Mouse (Mus musculus) heart, adult 2 months (tissue): ENCODE results near the gene Lect2. TPM values are rescaled to one million over a fixed set of nuclear protein-coding genes. Genes with fewer than 3 reads are reported as not detected.
A peak's percentile ranks its signal among the peaks of the same experiment; 100 is the strongest.

Source experiments
- DNase-seq, 2 experiments: peaks; one replicate each; pipeline ENCODE4 v3.0.0; 2021
- H3K27ac ChIP-seq: fragments of 200-600 bp; 2 replicates; pipeline ENCODE4 v1.8.1; 2022
- H3K27me3 ChIP-seq: fragments of 200-500 bp; 2 replicates; pipeline ENCODE4 v1.6.1; 2012; ENCODE audit warnings: mild to moderate bottlenecking, low read length, inconsistent platforms, mixed read lengths; ENCODE audit not compliant: control insufficient read depth, insufficient read depth
- H3K36me3 ChIP-seq: fragments of 200-500 bp; 2 replicates; pipeline ENCODE4 v1.6.1; 2012; ENCODE audit warnings: low read length, inconsistent platforms; ENCODE audit not compliant: control insufficient read depth, insufficient read depth
- H3K4me1 ChIP-seq: fragments of 200-500 bp; 2 replicates; pipeline ENCODE4 v1.6.1; 2011; ENCODE audit warnings: low read length; ENCODE audit not compliant: control insufficient read depth, insufficient read depth
- H3K4me3 ChIP-seq: fragments of 200-600 bp; 2 replicates; pipeline ENCODE4 v1.8.1; 2022
- H3K79me2 ChIP-seq: fragments of 200-500 bp; replicated peaks from 2 replicates; pipeline ENCODE4 v1.6.1; 2012; ENCODE audit warnings: mild to moderate bottlenecking, inconsistent platforms, low read length, moderate library complexity, mixed read lengths; ENCODE audit not compliant: control insufficient read depth, insufficient read depth
- H3K9ac ChIP-seq: fragments of 200-500 bp; 2 replicates; pipeline ENCODE4 v1.6.1; 2012; ENCODE audit warnings: low read depth, mild to moderate bottlenecking, control low read depth, inconsistent platforms, low read length, mixed read lengths
- CTCF ChIP-seq: fragments of 200-600 bp; IDR thresholded peaks from 2 replicates; pipeline ENCODE4 v1.8.1; 2022; ENCODE audit warnings: antibody characterized with exemption, mild to moderate bottlenecking, moderate library complexity
- EP300 ChIP-seq: fragments of 200-500 bp; IDR thresholded peaks from 2 replicates; pipeline ENCODE4 v1.6.1; 2011; ENCODE audit warnings: low read depth, low read length, control low read depth; ENCODE audit not compliant: insufficient read depth
- POLR2A ChIP-seq: fragments of 200-500 bp; IDR thresholded peaks from 2 replicates; pipeline ENCODE4 v1.6.1; 2011; ENCODE audit warnings: mild to moderate bottlenecking, low read depth, low read length, control low read depth; ENCODE audit not compliant: insufficient read depth
- WGBS: fragments of 180-500 bp; shearing (Covaris S2); methylation state at CpG from one replicate; pipeline ENCODE4 v1.1.7; 2018; 5-methylcytosine and 5-hydroxymethylcytosine counted together
- intact Hi-C: fragments of 180-260 bp; cut with DNase I; formaldehyde crosslinking; loops from one replicate; pipeline ENCODE4 v1.15.1; 2025
- polyA plus RNA-seq: library from polyadenylated mRNA; depleted of rRNA; stranded (reverse); fragments of >200 nt; gene quantifications from 2 replicates; pipeline ENCODE4 v1.2.3, GENCODE M21; 2012
- total RNA-seq, 2 experiments: library from RNA; stranded (reverse); gene quantifications; 2 replicates each; pipeline ENCODE4 v1.2.3; 2021

The Lect2 gene
- total and polyA plus RNA-seq, 3 experiments: not detected

GRCm38 (mm10) chr13:56543805-56544204 lies 4.5 kb downstream of the Lect2 start:
- TF ChIP-seq POLR2A: no peak
- Histone ChIP-seq H3K4me1 (no peaks in the 10 kb centered on the region), H3K79me2 (no peaks in the 10 kb centered on the region), H3K4me3 (no peak overlapping the region), H3K27me3 (no peaks in the 10 kb centered on the region), H3K27ac (no peak overlapping the region), H3K9ac (no peak overlapping the region), H3K36me3 (no peaks in the 10 kb centered on the region)
- intact Hi-C loops: no loop called here
- WGBS: 80% methylated on average over 9 of the region's 9 CpGs
- peak in 1 of 2 experiments; percentile 3 for DNase-seq

GRCm38 (mm10) chr13:56539846-56540245 lies 8.5 kb downstream of the Lect2 start:
- Histone ChIP-seq H3K4me3 (no peak overlapping the region), H3K9ac (no peak overlapping the region), H3K27ac (no peak overlapping the region), H3K4me1 (no peaks in the 10 kb centered on the region), H3K36me3 (no peaks in the 10 kb centered on the region), H3K27me3 (no peaks in the 10 kb centered on the region), H3K79me2 (no peaks in the 10 kb centered on the region)
- DNase-seq: peak in 1 of 2 experiments; percentile 23
- TF ChIP-seq CTCF (peak; percentile 66), POLR2A (no peak)
- intact Hi-C loops: no loop called here
- 93% methylated on average over 4 of the region's 4 CpGs for WGBS

GRCm38 (mm10) chr13:56537026-56537425 lies 11.3 kb downstream of the Lect2 start:
- intact Hi-C loops: no loop called here
- H3K27ac ChIP-seq: no peak overlapping the region
- peak in 1 of 2 experiments; percentile 8 for DNase-seq
- H3K4me3 ChIP-seq: no peak overlapping the region
- 87% methylated on average over 12 of the region's 12 CpGs for WGBS
- H3K27me3 ChIP-seq: no peaks in the 10 kb centered on the region
- TF ChIP-seq CTCF: no peak
- no peak for TF ChIP-seq EP300
- TF ChIP-seq POLR2A: no peak
- H3K79me2 ChIP-seq: no peaks in the 10 kb centered on the region
- H3K9ac ChIP-seq: no peak overlapping the region
- no peaks in the 10 kb centered on the region for H3K36me3 ChIP-seq
- no peaks in the 10 kb centered on the region for H3K4me1 ChIP-seq

GRCm38 (mm10) chr13:56535570-56535969 lies 12.7 kb downstream of the Lect2 start:
- intact Hi-C loops: no loop called here

GRCm38 (mm10) chr13:56534931-56535330 lies 13.4 kb downstream of the Lect2 start:
- Histone ChIP-seq H3K4me3 (no peak overlapping the region), H3K4me1 (no peaks in the 10 kb centered on the region), H3K27ac (no peak overlapping the region), H3K27me3 (no peaks in the 10 kb centered on the region), H3K36me3 (no peaks in the 10 kb centered on the region), H3K79me2 (no peaks in the 10 kb centered on the region), H3K9ac (no peak overlapping the region)
- intact Hi-C loops: no loop called here
- WGBS: 85% methylated on average over 5 of the region's 5 CpGs
- no peak for TF ChIP-seq CTCF
- no peak for TF ChIP-seq POLR2A
- TF ChIP-seq EP300: no peak
- DNase-seq: peak in 1 of 2 experiments; percentile 5

More at GRCm38 (mm10) chr13:56535570-56535969, 12.7 kb downstream of the Lect2 start:
- Histone ChIP-seq H3K36me3 (no peaks in the 10 kb centered on the region), H3K4me3 (no peak overlapping the region), H3K9ac (no peak overlapping the region), H3K4me1 (no peaks in the 10 kb centered on the region), H3K27me3 (no peaks in the 10 kb centered on the region), H3K79me2 (no peaks in the 10 kb centered on the region), H3K27ac (no peak overlapping the region)
- DNase-seq: peak in 1 of 2 experiments; percentile 9
- TF ChIP-seq CTCF (peak; percentile 34; the same call in 1 of the 2 replicates), EP300 (no peak)
- WGBS: 79% methylated on average over 5 of the region's 5 CpGs

- intact Hi-C loops: no loop called here
- TF ChIP-seq CTCF: no peak
Measured at GRCm38 (mm10) chr13:56529685-56530084, 18.6 kb downstream of the Lect2 start.

More at GRCm38 (mm10) chr13:56529685-56530084, 18.6 kb downstream of the Lect2 start:
- Histone ChIP-seq H3K4me3 (no peak overlapping the region), H3K27me3 (no peaks in the 10 kb centered on the region), H3K27ac (no peak overlapping the region), H3K9ac (no peak overlapping the region), H3K79me2 (no peaks in the 10 kb centered on the region), H3K36me3 (no peaks in the 10 kb centered on the region), H3K4me1 (no peaks in the 10 kb centered on the region)
- 42% methylated on average over 8 of the region's 8 CpGs for WGBS
- no peak for DNase-seq
